Mouse (Mus musculus): ENCODE measurements around the gene Mgst2. TPM values are rescaled to one million over a fixed set of nuclear protein-coding genes. Genes with fewer than 3 reads are reported as not detected.

Mgst2 gene
- total RNA-seq, 2 experiments from 2014 or later = 0.60 to 0.87 TPM

GRCm38 (mm10) chr3:51700731-51701280 lies 40.6 kb downstream of the Mgst2 start:
- DNase-seq (ENCODE audit: low spot score in 2 of 2) = peak; percentile 13 to 34

GRCm38 (mm10) chr3:51701281-51701751 lies 41.2 kb downstream of the Mgst2 start:
- peak; percentile 81 to 85 for DNase-seq (ENCODE audit: low spot score in 2 of 2)

GRCm38 (mm10) chr3:51701950-51702349 lies 41.8 kb downstream of the Mgst2 start:
- peak; percentile 19 to 38 for DNase-seq (ENCODE audit: low spot score in 2 of 2)

- no peak for DNase-seq (ENCODE audit: low spot score in 2 of 2)
Measured at GRCm38 (mm10) chr3:51702701-51703286, 42.6 kb downstream of the Mgst2 start.

- DNase-seq (ENCODE audit: low spot score in 2 of 2) = no peak
Measured at GRCm38 (mm10) chr3:51703478-51703877, 43.3 kb downstream of the Mgst2 start.

GRCm38 (mm10) chr3:51705220-51705619 lies 45.1 kb downstream of the Mgst2 start:
- no peak for DNase-seq (ENCODE audit: low spot score in 2 of 2)

GRCm38 (mm10) chr3:51708375-51708745 lies 48.2 kb downstream of the Mgst2 start:
- DNase-seq (ENCODE audit: low spot score in 2 of 2) = no peak

- DNase-seq (ENCODE audit: low spot score in 2 of 2) = peak; percentile 55 to 70
Measured at GRCm38 (mm10) chr3:51708746-51709411, 48.7 kb downstream of the Mgst2 start.

- DNase-seq (ENCODE audit: low spot score in 2 of 2) = no peak
Measured at GRCm38 (mm10) chr3:51712382-51712781, 52.2 kb downstream of the Mgst2 start.

- DNase-seq (ENCODE audit: low spot score in 2 of 2) = no peak
Measured at GRCm38 (mm10) chr3:51713233-51713632, 53.1 kb downstream of the Mgst2 start.

- DNase-seq (ENCODE audit: low spot score in 2 of 2) = no peak
Measured at GRCm38 (mm10) chr3:51714469-51714868, 54.3 kb downstream of the Mgst2 start.

GRCm38 (mm10) chr3:51717455-51717854 lies 57.3 kb downstream of the Mgst2 start:
- DNase-seq (ENCODE audit: low spot score in 2 of 2) = no peak

GRCm38 (mm10) chr3:51717909-51718308 lies 57.7 kb downstream of the Mgst2 start:
- DNase-seq (ENCODE audit: low spot score in 2 of 2) = no peak

GRCm38 (mm10) chr3:51719373-51719772 lies 59.2 kb downstream of the Mgst2 start:
- DNase-seq (ENCODE audit: low spot score in 2 of 2) = no peak

GRCm38 (mm10) chr3:51719982-51720381 lies 59.8 kb downstream of the Mgst2 start:
- DNase-seq (ENCODE audit: low spot score in 2 of 2) = no peak

- no peak for DNase-seq (ENCODE audit: low spot score in 2 of 2)
Measured at GRCm38 (mm10) chr3:51726257-51726656, 66.1 kb downstream of the Mgst2 start.

- DNase-seq (ENCODE audit: low spot score in 2 of 2) = no peak
Measured at GRCm38 (mm10) chr3:51727487-51727886, 67.3 kb downstream of the Mgst2 start.

GRCm38 (mm10) chr3:51727968-51728367 lies 67.8 kb downstream of the Mgst2 start:
- no peak for DNase-seq (ENCODE audit: low spot score in 2 of 2)

GRCm38 (mm10) chr3:51728456-51728855 lies 68.3 kb downstream of the Mgst2 start:
- no peak for DNase-seq (ENCODE audit: low spot score in 2 of 2)

GRCm38 (mm10) chr3:51729109-51729918 lies 69.2 kb downstream of the Mgst2 start:
- no peak for DNase-seq (ENCODE audit: low spot score in 2 of 2)

- DNase-seq (ENCODE audit: low spot score in 2 of 2) = no peak
Measured at GRCm38 (mm10) chr3:51730662-51731061, 70.5 kb downstream of the Mgst2 start.
